Mouse (Mus musculus): ENCODE data around the gene 4933403O08Rik.

4933403O08Rik gene

GRCm38 (mm10) chrX:112238749-112239148 lies at the start of gene 4933403O08Rik:
4933403O08Rik (plus strand) TSS chrX:112239049.
- no peak for DNase-seq

- no peak for DNase-seq
Observed at GRCm38 (mm10) chrX:112242916-112243315, 4.1 kb downstream of the 4933403O08Rik start.

- no peak for DNase-seq
Observed at GRCm38 (mm10) chrX:112255513-112255912, 16.7 kb downstream of the 4933403O08Rik start.

- DNase-seq = no peak
Observed at GRCm38 (mm10) chrX:112273550-112273949, 34.7 kb downstream of the 4933403O08Rik start.

Measured in cerebellum, adult 18-20 months (tissue).